Mouse (Mus musculus): ENCODE measurements around the gene Slc15a2. TPM values are rescaled to one million over a fixed set of nuclear protein-coding genes. Genes with fewer than 3 reads are reported as not detected.

Gene Slc15a2
- total RNA-seq, 2 experiments from 2014 or later: 1.6 TPM

- intact Hi-C loops (cut with DNase I): no loop called here
- no peak for DNase-seq (ENCODE audit: low spot score)
Measured at GRCm38 (mm10) chr16:36707702-36708423, 76.9 kb downstream of the Slc15a2 start.

GRCm38 (mm10) chr16:36700484-36700883, 84.3 kb downstream of the Slc15a2 start:
- no peak for DNase-seq (ENCODE audit: low spot score)
- intact Hi-C loops (cut with DNase I): no loop called here

Small RNA genes lying within 50 kb of the gene (microRNA-seq; reads per million reads assigned to microRNA genes)
- gene Gm22617: not detected

Other genes starting within 250 kb of the Slc15a2 start
- gene Casr, start 222.8 kb downstream of the Slc15a2 start, total RNA-seq (2021): not detected
- 1 to 10 TPM; 1.4 to 1.6 TPM for gene Cd86, start 118.9 kb downstream of the Slc15a2 start, total RNA-seq (2021)
- not detected for gene Ildr1, start 91.0 kb downstream of the Slc15a2 start, total RNA-seq (2021)
- gene Iqcb1, start 43.4 kb upstream of the Slc15a2 start, total RNA-seq (2021): 10 to 100 TPM; 13.3 to 13.4 TPM
- gene Eaf2, start 90.0 kb upstream of the Slc15a2 start, total RNA-seq (2021): under 1 TPM; 0.59 to 0.86 TPM
- gene Golgb1, start 90.2 kb upstream of the Slc15a2 start, total RNA-seq (2021): 10 to 100 TPM; 37.9 to 43.5 TPM
- 1 to 10 TPM; 7.3 to 7.4 TPM for gene Hcls1, start 150.0 kb upstream of the Slc15a2 start, total RNA-seq (2021)
- 100 to 1,000 TPM; 173 to 190 TPM for gene Fbxo40, start 205.5 kb upstream of the Slc15a2 start, total RNA-seq (2021)
- 1 to 10 TPM; 1.9 to 2.2 TPM for gene Polq, start 226.8 kb upstream of the Slc15a2 start, total RNA-seq (2021)

All from heart, postnatal 25 days (tissue).